Mouse (Mus musculus): Measurements from ENCODE around the gene Nop58.

GRCm38 (mm10) chr1:59698207-59698606, 13.4 kb downstream of the Nop58 start:
- TF ChIP-seq POLR2A (IDR thresholded peaks at IDR 0.05; ENCODE audit: low read depth, low read length): no peak
- no peak for TF ChIP-seq CTCF (IDR thresholded peaks at IDR 0.05; ENCODE audit: extremely low read depth, insufficient read length, insufficient replicate concordance, low read depth, low read length)
